Mouse (Mus musculus) liver, embryonic 16.5 days (tissue): Measurements from ENCODE around the gene Tapbp. TPM values are rescaled to one million over a fixed set of nuclear protein-coding genes. Genes with fewer than 3 reads are reported as not detected.

Experiments used
- ATAC-seq: fragments of 200-750 bp; cut with Nextera tagmentation; 2 replicates; pipeline ENCODE4 v1.8.0; 2017; ENCODE audit warnings: low read depth, mild to moderate bottlenecking, moderate number of reproducible peaks, moderate library complexity
- H3K27ac ChIP-seq: fragments of 300-500 bp; sonication (generic); 2 replicates; pipeline ENCODE4 v1.5.1; 2014; ENCODE audit warnings: mild to moderate bottlenecking, low read length
- H3K27me3 ChIP-seq: fragments of 300-500 bp; sonication (generic); 2 replicates; pipeline ENCODE4 v1.6.1; 2014; ENCODE audit warnings: low read depth, low read length, mixed read lengths; ENCODE audit not compliant: control insufficient read depth, insufficient read depth
- H3K36me3 ChIP-seq: fragments of 300-500 bp; sonication (generic); 2 replicates; pipeline ENCODE4 v1.6.1; 2014; ENCODE audit warnings: mild to moderate bottlenecking; ENCODE audit not compliant: control insufficient read depth, insufficient read depth
- H3K4me1 ChIP-seq: fragments of 300-500 bp; sonication (generic); 2 replicates; pipeline ENCODE4 v1.6.1; 2014; ENCODE audit warnings: low read depth, low read length, mixed read lengths; ENCODE audit not compliant: control insufficient read depth
- H3K4me2 ChIP-seq: fragments of 300-500 bp; sonication (generic); 2 replicates; pipeline ENCODE4 v1.6.1; 2014; ENCODE audit warnings: low read depth, low read length, mixed read lengths
- H3K4me3 ChIP-seq: fragments of 300-500 bp; sonication (generic); 2 replicates; pipeline ENCODE4 v1.5.1; 2014; ENCODE audit warnings: low read depth, mild to moderate bottlenecking, low read length
- H3K9ac ChIP-seq: fragments of 300-500 bp; sonication (generic); 2 replicates; pipeline ENCODE4 v1.6.1; 2014; ENCODE audit warnings: low read depth, low read length
- H3K9me3 ChIP-seq: fragments of 300-500 bp; sonication (generic); replicated peaks from 2 replicates; pipeline ENCODE4 v1.6.1; 2016; ENCODE audit warnings: low read length; ENCODE audit not compliant: control insufficient read depth
- WGBS: fragments of 180-500 bp; shearing (Covaris S2); extraction: QIAGEN DNeasy Blood & Tissue Kit; methylation state at CpG from one replicate; pipeline ENCODE4 v1.1.7; 2014; ENCODE audit not compliant: insufficient replicate concordance; 5-methylcytosine and 5-hydroxymethylcytosine counted together
- polyA plus RNA-seq: library from polyadenylated mRNA; unstranded; fragments of >200 nt; fragmentation: Nextera tagmentation; extraction: Ambion mirVana; gene quantifications from 2 replicates; pipeline ENCODE4 v1.2.1, GENCODE M21; 2015

The Tapbp gene
- polyA plus RNA-seq, 1 experiment from 2014 or later = 34.6 TPM

DNA sequence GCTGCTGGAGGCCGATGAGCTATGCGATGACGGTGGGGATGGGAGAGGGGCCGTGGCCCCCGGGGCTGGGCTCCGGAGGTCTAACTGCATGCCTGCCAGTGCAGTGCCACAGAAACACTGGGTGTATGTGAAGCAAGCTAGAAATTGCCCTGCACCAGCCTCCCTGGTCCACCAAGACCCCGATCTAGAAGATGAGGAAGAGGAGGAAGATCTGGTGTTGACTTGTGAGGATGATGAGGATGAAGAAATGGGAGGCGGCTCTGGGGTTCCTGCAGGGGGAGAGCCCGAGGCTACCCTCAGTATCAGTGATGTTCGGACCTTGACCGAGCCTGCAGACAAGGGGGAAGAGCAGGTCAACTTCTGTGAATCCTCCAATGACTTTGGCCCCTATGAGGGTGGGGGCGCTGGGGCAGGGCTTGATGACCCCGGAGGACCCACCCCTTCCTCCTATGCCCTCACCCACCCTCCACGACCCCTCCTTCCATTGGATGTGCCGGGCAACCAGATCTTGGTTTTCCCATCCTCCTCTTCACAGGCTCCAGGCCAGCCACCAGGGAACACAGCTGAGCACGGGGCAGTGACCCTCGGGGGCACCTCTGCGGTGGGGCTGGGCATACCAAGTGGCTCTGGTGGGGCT lies 2.1 kb downstream of the Tapbp start:
- no peak for ATAC-seq
- no peak overlapping the region for H3K4me3 ChIP-seq
- no peak overlapping the region for H3K9ac ChIP-seq
- peaks cover 36% of the 10 kb centered on the region for H3K4me1 ChIP-seq
- peaks cover 17% of the 10 kb centered on the region for H3K9me3 ChIP-seq
- H3K27me3 ChIP-seq = no peaks in the 10 kb centered on the region
- WGBS = 84% methylated on average over 18 of the region's 18 CpGs
- H3K27ac ChIP-seq = peak overlapping the region; percentile 93; the same call in 1 of the 2 replicates
- H3K4me2 ChIP-seq = no peak overlapping the region
- H3K36me3 ChIP-seq = peaks cover 28% of the 10 kb centered on the region

- Histone ChIP-seq H3K9ac (peak overlapping the region; percentile 85), H3K9me3 (peaks cover 17% of the 10 kb centered on the region), H3K4me1 (peaks cover 36% of the 10 kb centered on the region), H3K27me3 (no peaks in the 10 kb centered on the region), H3K27ac (peak overlapping the region; percentile 93), H3K36me3 (peaks cover 24% of the 10 kb centered on the region), H3K4me3 (peak overlapping the region; percentile 86), H3K4me2 (peak overlapping the region; percentile 93)
- 54% methylated on average over 37 of the region's 37 CpGs for WGBS
- no peak for ATAC-seq
Observed at GRCm38 (mm10) chr17:33918293-33919203, 2.8 kb downstream of the Tapbp start.

DNA sequence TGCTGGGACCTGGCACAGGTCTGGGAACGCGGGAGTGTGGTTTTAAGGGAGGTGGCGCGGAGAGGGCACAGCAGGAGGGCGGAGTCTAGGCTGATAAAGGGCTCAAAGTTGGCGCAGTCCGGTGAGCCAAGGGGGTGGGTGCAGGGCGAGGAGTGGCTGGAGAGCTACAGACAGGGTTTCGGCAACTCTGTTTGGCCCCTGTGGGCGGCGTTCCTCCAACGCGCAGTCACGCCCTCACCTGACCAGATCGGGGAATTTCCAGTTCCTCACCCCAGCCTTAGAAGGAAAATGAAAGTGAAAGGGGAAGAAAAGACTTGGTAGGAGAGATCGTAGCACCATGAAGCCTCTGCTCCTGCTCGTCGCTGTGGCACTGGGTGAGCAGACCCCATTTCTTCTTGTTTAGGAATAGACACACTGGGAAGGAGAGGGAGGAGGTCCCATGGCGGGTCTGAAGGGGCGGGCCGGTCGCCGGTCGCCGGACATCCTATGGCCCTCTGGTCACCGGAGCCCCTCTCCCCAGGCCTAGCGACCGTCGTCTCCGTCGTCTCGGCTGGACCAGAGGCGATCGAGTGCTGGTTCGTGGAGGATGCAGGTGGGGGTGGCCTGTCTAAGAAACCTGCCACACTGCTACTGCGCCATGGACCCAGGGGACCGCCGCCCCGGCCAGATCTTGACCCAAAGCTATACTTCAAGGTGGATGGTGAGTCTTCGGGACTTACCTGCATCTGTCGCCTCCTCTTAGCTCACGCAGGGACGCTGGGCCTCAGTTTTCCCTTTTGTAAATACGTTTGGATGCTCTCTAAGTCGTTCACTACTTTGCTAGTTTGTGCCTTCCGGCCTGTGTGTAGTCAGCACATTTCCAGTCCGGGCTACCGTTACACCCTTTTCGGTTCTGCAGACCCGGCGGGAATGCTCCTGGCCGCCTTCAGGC lies 3.9 kb downstream of the Tapbp start:
- under 1% methylated on average over 52 of the region's 52 CpGs for WGBS
- no peaks in the 10 kb centered on the region for H3K27me3 ChIP-seq
- ATAC-seq = peak; percentile 57
- H3K4me3 ChIP-seq = peak overlapping the region; percentile 86
- peaks cover 17% of the 10 kb centered on the region for H3K9me3 ChIP-seq
- peak overlapping the region; percentile 93 for H3K27ac ChIP-seq
- peaks cover 38% of the 10 kb centered on the region for H3K4me1 ChIP-seq
- peak overlapping the region; percentile 85 for H3K9ac ChIP-seq
- H3K36me3 ChIP-seq = peaks cover 16% of the 10 kb centered on the region
- peak overlapping the region; percentile 93 for H3K4me2 ChIP-seq

GRCm38 (mm10) chr17:33920282-33921097 lies 4.8 kb downstream of the Tapbp start:
- peak overlapping the region; percentile 85 for H3K9ac ChIP-seq
- H3K4me1 ChIP-seq = peaks cover 31% of the 10 kb centered on the region
- H3K4me2 ChIP-seq = peak overlapping the region; percentile 93
- H3K9me3 ChIP-seq = peaks cover 17% of the 10 kb centered on the region
- H3K27me3 ChIP-seq = no peaks in the 10 kb centered on the region
- H3K4me3 ChIP-seq = peak overlapping the region; percentile 86
- under 1% methylated on average over 36 of the region's 36 CpGs for WGBS
- peak; percentile 25 for ATAC-seq
- peak overlapping the region; percentile 93 for H3K27ac ChIP-seq
- H3K36me3 ChIP-seq = peaks cover 16% of the 10 kb centered on the region

DNA sequence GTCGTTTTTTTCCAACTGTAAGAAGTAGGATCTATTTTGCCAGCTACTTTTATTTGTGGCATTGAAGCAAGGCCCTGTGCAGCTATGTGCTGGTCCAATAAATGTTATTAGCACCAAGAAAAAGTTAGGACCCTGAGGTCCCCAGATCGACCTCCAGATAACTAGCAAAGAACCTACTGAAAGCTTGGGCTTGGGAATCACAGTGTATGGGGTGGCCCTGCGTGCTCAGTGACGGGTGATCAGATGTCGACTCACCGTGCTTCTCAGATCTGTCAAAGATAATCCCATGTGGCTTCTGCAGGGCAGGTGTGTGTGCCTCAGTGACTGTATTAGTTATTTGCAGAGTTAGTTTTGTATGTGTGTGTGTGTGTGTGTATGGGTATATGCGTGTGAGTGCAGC lies 5.7 kb downstream of the Tapbp start:
- H3K4me3 ChIP-seq = no peak overlapping the region
- H3K4me1 ChIP-seq = peaks cover 30% of the 10 kb centered on the region
- no peak overlapping the region for H3K4me2 ChIP-seq
- no peak overlapping the region for H3K9ac ChIP-seq
- peaks cover 16% of the 10 kb centered on the region for H3K36me3 ChIP-seq
- peaks cover 17% of the 10 kb centered on the region for H3K9me3 ChIP-seq
- no peak for ATAC-seq
- no peak overlapping the region for H3K27ac ChIP-seq
- 72% methylated on average over 7 of the region's 7 CpGs for WGBS
- H3K27me3 ChIP-seq = no peaks in the 10 kb centered on the region

- peak; percentile 12 for ATAC-seq
- H3K4me3 ChIP-seq = no peak overlapping the region
- WGBS = 71% methylated on average over 10 of the region's 10 CpGs
- H3K4me1 ChIP-seq = peaks cover 22% of the 10 kb centered on the region
- H3K4me2 ChIP-seq = no peak overlapping the region
- no peaks in the 10 kb centered on the region for H3K27me3 ChIP-seq
- no peaks in the 10 kb centered on the region; the same call in 1 of the 2 replicates for H3K36me3 ChIP-seq
- no peak overlapping the region for H3K9ac ChIP-seq
- H3K9me3 ChIP-seq = no peaks in the 10 kb centered on the region
- peak overlapping the region; percentile 57; the same call in 1 of the 2 replicates for H3K27ac ChIP-seq
Observed at GRCm38 (mm10) chr17:33924577-33925283, 9.0 kb downstream of the Tapbp start.

GRCm38 (mm10) chr17:33925406-33926116 lies 9.9 kb downstream of the Tapbp start:
- Histone ChIP-seq H3K9me3 (no peaks in the 10 kb centered on the region), H3K4me3 (no peak overlapping the region), H3K4me1 (peaks cover 28% of the 10 kb centered on the region), H3K4me2 (no peak overlapping the region), H3K27me3 (no peaks in the 10 kb centered on the region), H3K27ac (no peak overlapping the region), H3K9ac (no peak overlapping the region), H3K36me3 (no peaks in the 10 kb centered on the region; the same call in 1 of the 2 replicates)
- ATAC-seq = no peak
- WGBS = 85% methylated on average over 21 of the region's 21 CpGs
